Mouse (Mus musculus): ENCODE data around the gene Samd13. TPM values are rescaled to one million over a fixed set of nuclear protein-coding genes. Genes with fewer than 3 reads are reported as not detected.

Samd13 gene
- total RNA-seq, 4 experiments from 2014 or later, result 0.42 to 1.3 (median 0.68) TPM

DNA sequence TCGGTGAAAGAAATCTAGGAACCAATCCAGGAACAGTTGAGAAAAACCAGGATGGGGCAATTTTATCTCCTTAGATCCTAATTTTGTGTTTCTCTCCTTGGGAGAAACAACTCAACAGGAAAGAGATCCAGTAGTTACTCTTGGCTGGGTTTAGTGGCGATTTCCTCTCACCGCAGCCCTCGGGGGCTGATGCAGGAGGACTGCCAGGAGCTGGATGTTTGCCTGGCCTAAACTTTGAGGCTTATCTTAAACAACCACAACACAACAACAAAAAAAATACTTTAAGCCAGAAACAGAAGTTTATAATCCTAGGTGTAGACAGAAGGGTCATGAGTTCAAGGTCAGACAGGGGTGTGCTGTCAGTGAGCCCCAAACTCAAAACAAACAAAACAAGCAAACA is 73.6 kb downstream of the Samd13 start:
- DNase-seq, result no peak

GRCm38 (mm10) chr3:146611261-146611660 is 74.1 kb downstream of the Samd13 start:
- no peak for DNase-seq

DNA sequence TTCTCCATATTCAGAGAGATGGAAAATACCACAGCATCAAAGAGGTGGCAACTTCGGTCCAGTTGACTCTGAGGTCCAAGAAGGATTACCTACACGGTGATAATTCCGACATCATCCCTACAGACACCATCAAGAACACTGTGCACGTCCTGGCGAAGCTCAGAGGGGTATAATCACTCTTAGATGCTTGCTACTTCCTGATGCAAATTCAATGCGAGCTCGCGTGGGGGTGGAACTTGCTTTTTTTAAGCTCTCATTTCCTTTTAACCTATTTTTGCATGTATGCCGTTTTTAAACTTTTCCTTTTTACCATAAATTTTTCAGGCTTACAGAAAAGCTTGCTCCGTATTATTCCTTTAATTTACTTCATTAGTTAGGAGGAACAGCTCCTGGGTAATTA is 75.1 kb downstream of the Samd13 start:
- DNase-seq, result no peak

DNA sequence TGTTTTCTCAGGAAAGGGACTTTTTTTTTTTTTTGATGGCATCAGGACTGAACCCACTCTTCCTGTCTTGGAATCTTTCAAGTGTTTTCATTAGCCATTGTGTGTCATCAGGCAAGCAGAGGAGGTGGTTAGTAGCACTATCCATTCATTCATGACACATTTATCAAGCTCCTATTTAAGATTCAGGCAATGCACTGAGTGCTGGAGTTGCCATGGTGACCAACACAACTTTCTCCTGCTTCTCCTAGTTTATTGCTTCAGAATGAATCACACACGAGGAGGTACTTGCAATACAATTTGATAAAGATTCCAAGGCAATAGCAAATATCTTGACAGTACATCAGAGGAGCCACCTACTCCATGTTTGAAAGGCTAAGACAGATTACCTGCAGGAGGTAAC is 78.0 kb downstream of the Samd13 start:
- no peak for DNase-seq

- no peak for DNase-seq
Measured at GRCm38 (mm10) chr3:146604647-146605046, 80.7 kb downstream of the Samd13 start.

- DNase-seq, result no peak
Measured at GRCm38 (mm10) chr3:146602531-146602930, 82.9 kb downstream of the Samd13 start.

- DNase-seq, result no peak
Measured at GRCm38 (mm10) chr3:146601205-146601604, 84.2 kb downstream of the Samd13 start.

DNA sequence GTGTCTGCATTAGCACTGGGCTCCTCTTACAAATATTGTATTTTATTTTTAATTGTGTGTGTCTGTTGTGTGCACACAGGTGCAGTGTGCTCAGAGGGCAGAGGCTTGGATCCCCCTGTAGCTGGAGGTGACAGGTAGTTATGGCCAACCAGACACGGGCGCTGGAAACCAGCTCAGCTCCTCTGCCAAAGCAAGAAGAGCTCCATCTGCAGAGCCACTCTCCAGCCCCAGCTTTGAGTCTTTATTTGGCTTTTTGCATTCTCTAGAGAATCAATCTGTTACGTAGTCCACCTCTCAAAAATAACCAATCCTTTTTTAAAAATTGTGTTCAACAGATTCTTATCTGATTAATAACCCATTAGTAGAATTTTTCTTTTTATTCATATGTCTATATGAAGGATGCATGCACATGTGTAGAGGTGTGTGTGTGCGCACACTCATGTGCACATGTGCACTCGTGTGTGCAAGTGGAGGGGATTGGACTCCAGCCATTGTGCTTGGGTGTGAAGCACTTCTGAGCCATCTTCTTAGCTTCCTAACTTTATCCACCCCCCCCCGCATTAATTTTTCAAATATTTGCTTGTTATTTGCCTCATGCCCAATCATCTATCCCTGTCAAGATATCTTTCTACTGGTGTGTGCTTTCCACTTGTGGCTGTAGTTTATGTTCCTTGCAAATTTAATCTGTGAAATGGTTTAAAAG is 86.0 kb downstream of the Samd13 start:
- DNase-seq, result no peak

GRCm38 (mm10) chr3:146598411-146598810 is 87.0 kb downstream of the Samd13 start:
- DNase-seq, result no peak

DNA sequence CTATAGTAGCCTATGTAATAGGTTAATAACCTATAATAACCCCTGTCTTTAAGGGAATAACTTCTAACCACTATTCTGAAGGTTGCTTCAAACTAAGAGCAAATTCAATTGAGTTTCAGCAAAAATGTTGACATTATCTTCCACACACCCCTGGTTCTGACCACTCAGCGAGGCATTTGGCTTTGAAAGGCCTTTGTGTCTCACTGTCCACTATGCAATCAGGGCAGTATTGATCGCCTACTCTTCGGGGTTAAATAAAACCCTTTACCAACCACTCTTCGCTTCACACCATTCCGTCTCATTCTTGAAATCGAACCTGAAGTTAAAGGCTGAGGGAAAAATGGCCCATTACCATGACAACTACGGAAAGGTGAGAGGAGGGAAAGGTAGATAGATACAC is 88.5 kb downstream of the Samd13 start:
- no peak for DNase-seq

DNA sequence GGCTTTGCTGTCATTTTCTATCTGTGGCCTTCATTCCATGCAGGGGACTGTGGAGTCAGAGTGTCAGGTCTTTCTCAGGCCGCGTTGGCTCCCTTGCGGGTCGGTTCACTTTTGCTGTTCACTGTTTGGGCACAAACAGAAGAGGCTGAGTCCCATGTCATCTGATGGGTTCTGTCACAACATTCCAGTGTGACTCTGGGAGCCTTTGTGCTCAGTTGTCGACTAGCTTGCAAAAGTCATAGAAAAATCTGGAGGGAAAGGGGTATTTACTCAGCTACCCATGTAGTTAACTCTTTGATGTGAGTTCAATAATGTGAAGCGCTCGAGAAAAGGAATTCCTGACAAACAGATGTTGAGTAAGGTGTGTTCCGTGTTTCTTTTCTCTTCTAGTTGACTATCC is 89.0 kb downstream of the Samd13 start:
- no peak for DNase-seq

DNA sequence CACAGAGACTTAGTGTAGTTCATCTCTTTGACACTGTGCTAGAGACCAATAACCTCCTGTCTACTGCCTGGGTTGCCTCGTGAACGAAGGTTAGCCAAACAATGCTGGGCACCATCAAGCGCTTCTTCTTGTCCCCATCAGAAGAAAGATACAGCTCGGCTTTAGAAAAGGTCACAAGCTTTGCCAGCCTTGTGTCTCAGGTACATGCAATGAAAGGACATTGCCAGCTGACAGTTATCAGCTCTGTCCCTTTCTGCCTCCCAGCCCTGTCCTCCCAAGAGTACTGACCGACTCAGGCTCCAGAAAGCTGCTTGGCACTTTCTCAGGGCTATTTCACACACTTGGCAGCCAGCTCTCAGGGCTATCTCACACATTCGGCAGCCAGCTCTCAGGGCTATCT is 90.0 kb downstream of the Samd13 start:
- DNase-seq, result no peak

Other genes with a start within 250 kb of the Samd13 start
- 10 to 100 TPM in 3 of 4 experiments, 1 to 10 TPM in 1; 10.0 to 15.2 (median 12.8) TPM for gene Ctbs, start 235.8 kb downstream of the Samd13 start, total RNA-seq (2022)
- 1 to 10 TPM; 1.2 to 4.7 (median 2.8) TPM for gene Spata1, start 185.8 kb downstream of the Samd13 start, total RNA-seq (2022)
- 100 to 1,000 TPM; 186 to 235 (median 206) TPM for gene Gng5, start 185.8 kb downstream of the Samd13 start, total RNA-seq (2022)
- gene Rpf1, start 164.2 kb downstream of the Samd13 start, total RNA-seq (2022), result 10 to 100 TPM; 25.5 to 34.4 (median 31.9) TPM
- gene Uox, start 115.2 kb downstream of the Samd13 start, total RNA-seq (2022), result under 1 TPM in 2 of 4 experiments, not detected in 2; 0.23 to 0.70 TPM
- gene Dnase2b, start 70.0 kb downstream of the Samd13 start, total RNA-seq (2022), result not detected
- gene 4930503B20Rik, start 34.3 kb downstream of the Samd13 start, total RNA-seq (2022), result not detected
- gene Prkacb, start 127.4 kb upstream of the Samd13 start, total RNA-seq (2022), result 100 to 1,000 TPM; 126 to 155 (median 139) TPM
- 10 to 100 TPM in 2 of 4 experiments, 1 to 10 TPM in 2; 6.1 to 15.7 (median 10.0) TPM for gene Ttll7, start 166.8 kb upstream of the Samd13 start, total RNA-seq (2022)

All from adrenal gland, adult 8-10 months (tissue).